Mouse (Mus musculus): ENCODE data around the gene Tkt. TPM values are rescaled to one million over a fixed set of nuclear protein-coding genes. Genes with fewer than 3 reads are reported as not detected.

The Tkt gene
- polyA plus RNA-seq, 1 experiment from 2014 or later, result 110 TPM

DNA sequence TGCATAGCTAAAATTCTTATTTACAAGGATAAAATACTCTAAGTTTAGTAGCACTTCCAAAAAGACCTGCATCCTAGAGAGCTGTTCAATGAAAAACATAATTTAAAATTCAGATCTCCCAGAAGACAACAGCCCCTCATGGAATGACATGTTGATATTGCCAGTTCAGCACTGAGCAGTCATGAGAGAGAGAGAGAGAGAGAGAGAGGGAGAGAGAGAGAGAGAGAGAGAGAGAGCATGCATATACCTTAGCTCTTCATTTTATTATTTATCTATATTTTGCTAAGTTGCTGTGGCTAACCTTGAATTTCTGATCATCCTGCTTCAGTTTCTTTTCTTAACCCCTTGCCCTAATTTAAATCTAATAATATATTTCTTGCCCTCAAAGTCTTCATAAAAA is 14.2 kb downstream of the Tkt start:
- H3K4me2 ChIP-seq (replicated peaks), result no peak overlapping the region
- no peak overlapping the region for H3K27ac ChIP-seq
- no peak overlapping the region for H3K9ac ChIP-seq
- peaks cover 78% of the 10 kb centered on the region for H3K36me3 ChIP-seq (replicated peaks; ENCODE audit: control insufficient read depth, insufficient read depth)
- 0 out of 2 replicates have a peak, but pooled peaks cover 12% of the 10 kb centered on the region for H3K4me1 ChIP-seq (replicated peaks; ENCODE audit: control insufficient read depth, insufficient read depth, low read length)
- ATAC-seq (ENCODE audit: low FRiP score) (no peak), DNase-seq (ENCODE audit: low spot score) (no peak)
- H3K4me3 ChIP-seq (replicated peaks; ENCODE audit: low read length), result no peak overlapping the region
- no peaks in the 10 kb centered on the region for H3K27me3 ChIP-seq (ENCODE audit: control insufficient read depth, insufficient read depth, low read length)
- H3K9me3 ChIP-seq (ENCODE audit: control insufficient read depth, low read length), result no peaks in the 10 kb centered on the region

DNA sequence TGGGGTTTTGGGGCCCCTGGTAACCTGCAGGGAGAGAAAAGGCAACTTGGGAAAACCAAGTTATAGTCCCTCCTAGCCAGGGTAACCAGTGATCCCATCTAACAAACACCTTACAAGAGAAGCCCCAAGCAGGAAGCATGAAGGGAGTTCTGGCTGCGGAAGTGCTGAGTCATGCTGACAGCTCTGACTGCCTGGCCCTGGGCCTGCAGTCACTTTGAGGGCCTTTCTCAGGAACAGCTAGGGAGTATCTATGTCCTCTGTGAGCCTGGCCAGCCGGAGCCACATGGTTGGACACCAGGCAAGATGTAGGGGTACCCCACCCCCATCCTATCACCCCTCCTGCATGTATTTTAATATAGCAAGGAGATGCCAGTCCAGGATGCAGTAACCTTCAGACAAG is 16.3 kb downstream of the Tkt start:
- no peak overlapping the region for H3K9ac ChIP-seq
- 0 out of 2 replicates have a peak, but pooled peaks cover 12% of the 10 kb centered on the region for H3K4me1 ChIP-seq (replicated peaks; ENCODE audit: control insufficient read depth, insufficient read depth, low read length)
- no peak overlapping the region for H3K4me2 ChIP-seq (replicated peaks)
- no peak for DNase-seq (ENCODE audit: low spot score)
- H3K36me3 ChIP-seq (replicated peaks; ENCODE audit: control insufficient read depth, insufficient read depth), result peaks cover 86% of the 10 kb centered on the region
- no peaks in the 10 kb centered on the region for H3K27me3 ChIP-seq (ENCODE audit: control insufficient read depth, insufficient read depth, low read length)
- H3K9me3 ChIP-seq (ENCODE audit: control insufficient read depth, low read length), result no peaks in the 10 kb centered on the region
- ATAC-seq (ENCODE audit: low FRiP score), result no peak
- H3K4me3 ChIP-seq (replicated peaks; ENCODE audit: low read length), result no peak overlapping the region
- H3K27ac ChIP-seq, result no peak overlapping the region
- WGBS, result 95% methylated on average over 2 of the region's 2 CpGs

DNA sequence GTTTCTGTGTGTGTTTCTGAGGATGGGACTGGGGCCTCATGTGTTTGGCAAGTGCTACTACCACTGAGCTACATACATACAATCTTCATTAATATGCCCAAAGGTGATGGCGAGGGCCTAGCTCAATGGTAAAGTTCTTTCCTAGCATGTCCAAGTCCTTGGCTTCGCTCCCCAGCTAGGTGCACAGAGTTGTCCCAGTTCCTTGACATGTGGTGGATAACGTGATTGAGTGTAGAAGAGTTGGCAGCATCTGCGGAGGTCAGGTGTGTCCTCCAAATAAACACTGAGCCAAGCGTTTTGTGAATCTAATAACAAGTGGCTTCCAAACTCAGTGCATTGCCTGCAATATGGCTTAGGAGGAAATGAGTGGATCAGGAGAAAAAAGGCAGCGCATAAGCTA is 18.2 kb downstream of the Tkt start:
- no peak for ATAC-seq (ENCODE audit: low FRiP score)
- Histone ChIP-seq H3K27ac (no peak overlapping the region), H3K9ac (no peak overlapping the region), H3K4me3 (replicated peaks; ENCODE audit: low read length) (no peak overlapping the region), H3K4me1 (replicated peaks; ENCODE audit: control insufficient read depth, insufficient read depth, low read length) (0 out of 2 replicates have a peak, but pooled peaks cover 7% of the 10 kb centered on the region), H3K4me2 (replicated peaks) (no peak overlapping the region), H3K36me3 (replicated peaks; ENCODE audit: control insufficient read depth, insufficient read depth) (peaks cover 86% of the 10 kb centered on the region), H3K9me3 (ENCODE audit: control insufficient read depth, low read length) (no peaks in the 10 kb centered on the region), H3K27me3 (ENCODE audit: control insufficient read depth, insufficient read depth, low read length) (no peaks in the 10 kb centered on the region)
- no peak for DNase-seq (ENCODE audit: low spot score)
- WGBS, result 94% methylated on average over 6 of the region's 6 CpGs

DNA sequence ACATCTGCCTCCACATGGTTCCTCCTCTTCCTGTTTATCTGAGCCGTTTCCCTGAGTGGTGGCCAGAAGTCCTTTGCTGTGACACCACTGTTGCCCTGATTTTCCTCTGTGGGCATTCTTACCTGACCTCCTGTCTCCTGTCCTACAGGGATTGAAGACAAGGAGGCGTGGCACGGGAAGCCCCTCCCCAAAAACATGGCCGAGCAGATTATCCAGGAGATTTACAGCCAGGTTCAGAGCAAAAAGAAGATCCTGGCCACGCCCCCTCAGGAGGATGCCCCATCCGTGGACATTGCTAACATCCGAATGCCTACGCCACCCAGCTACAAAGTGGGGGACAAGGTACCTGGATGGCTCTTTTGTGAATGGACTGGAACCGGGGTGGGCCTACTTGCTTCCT is 19.9 kb downstream of the Tkt start:
- H3K4me3 ChIP-seq (replicated peaks; ENCODE audit: low read length), result no peak overlapping the region
- no peak for DNase-seq (ENCODE audit: low spot score)
- H3K9me3 ChIP-seq (ENCODE audit: control insufficient read depth, low read length), result no peaks in the 10 kb centered on the region
- no peaks in the 10 kb centered on the region for H3K4me1 ChIP-seq (replicated peaks; ENCODE audit: control insufficient read depth, insufficient read depth, low read length)
- no peak overlapping the region for H3K27ac ChIP-seq
- WGBS, result 93% methylated on average over 9 of the region's 9 CpGs
- ATAC-seq (ENCODE audit: low FRiP score), result no peak
- peaks cover 96% of the 10 kb centered on the region for H3K36me3 ChIP-seq (replicated peaks; ENCODE audit: control insufficient read depth, insufficient read depth)
- no peak overlapping the region for H3K4me2 ChIP-seq (replicated peaks)
- H3K27me3 ChIP-seq (ENCODE audit: control insufficient read depth, insufficient read depth, low read length), result no peaks in the 10 kb centered on the region
- no peak overlapping the region for H3K9ac ChIP-seq

DNA sequence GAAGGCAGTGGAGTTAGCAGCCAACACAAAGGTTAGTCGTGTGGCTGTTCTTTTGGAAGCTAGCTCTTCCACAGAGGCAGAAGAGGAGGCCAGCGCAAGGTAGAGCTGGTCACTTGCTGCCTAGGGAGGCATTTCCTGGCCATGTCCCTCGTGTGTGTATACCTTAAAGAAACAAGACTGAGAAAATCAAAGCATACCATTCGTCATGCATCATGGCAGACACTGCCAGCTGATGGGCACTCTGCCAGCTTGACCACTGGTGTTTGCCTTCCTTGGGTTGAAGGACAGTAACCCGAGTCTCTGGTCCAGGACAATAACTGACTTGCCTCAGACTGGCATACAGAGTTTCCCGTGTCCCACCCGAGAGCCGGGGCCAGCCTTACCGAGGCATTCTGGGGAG is 22.1 kb downstream of the Tkt start:
- peaks cover 98% of the 10 kb centered on the region for H3K36me3 ChIP-seq (replicated peaks; ENCODE audit: control insufficient read depth, insufficient read depth)
- 87% methylated on average over 9 of the region's 9 CpGs for WGBS
- no peak overlapping the region for H3K9ac ChIP-seq
- no peak overlapping the region for H3K27ac ChIP-seq
- H3K4me1 ChIP-seq (replicated peaks; ENCODE audit: control insufficient read depth, insufficient read depth, low read length), result no peaks in the 10 kb centered on the region
- no peak overlapping the region for H3K4me3 ChIP-seq (replicated peaks; ENCODE audit: low read length)
- H3K9me3 ChIP-seq (ENCODE audit: control insufficient read depth, low read length), result no peaks in the 10 kb centered on the region
- H3K27me3 ChIP-seq (ENCODE audit: control insufficient read depth, insufficient read depth, low read length), result no peaks in the 10 kb centered on the region
- no peak for ATAC-seq (ENCODE audit: low FRiP score)
- H3K4me2 ChIP-seq (replicated peaks), result no peak overlapping the region
- DNase-seq (ENCODE audit: low spot score), result no peak

DNA sequence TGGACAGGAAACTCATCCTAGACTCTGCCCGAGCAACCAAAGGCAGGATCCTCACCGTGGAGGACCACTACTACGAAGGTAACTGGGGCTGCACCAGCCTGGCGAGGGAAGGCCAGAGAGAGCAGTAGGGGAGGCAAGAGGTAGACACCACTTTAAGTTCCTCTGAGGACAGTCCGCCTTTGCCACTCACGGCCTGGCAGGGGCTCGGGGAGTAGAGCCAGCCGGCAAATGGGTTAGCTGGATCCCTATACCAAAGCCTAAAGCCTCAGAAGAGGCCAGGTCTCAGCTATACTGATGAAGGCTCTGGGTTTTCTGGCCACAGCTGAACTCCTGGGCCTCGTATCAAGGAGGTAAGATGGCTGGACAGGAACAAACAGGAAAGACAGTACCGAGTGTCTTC is 24.1 kb downstream of the Tkt start:
- WGBS, result 91% methylated on average over 10 of the region's 10 CpGs
- no peak for ATAC-seq (ENCODE audit: low FRiP score)
- no peaks in the 10 kb centered on the region for H3K9me3 ChIP-seq (ENCODE audit: control insufficient read depth, low read length)
- no peaks in the 10 kb centered on the region for H3K4me1 ChIP-seq (replicated peaks; ENCODE audit: control insufficient read depth, insufficient read depth, low read length)
- no peak overlapping the region for H3K9ac ChIP-seq
- no peak for DNase-seq (ENCODE audit: low spot score)
- no peak overlapping the region for H3K27ac ChIP-seq
- no peak overlapping the region for H3K4me2 ChIP-seq (replicated peaks)
- peaks cover 86% of the 10 kb centered on the region for H3K36me3 ChIP-seq (replicated peaks; ENCODE audit: control insufficient read depth, insufficient read depth)
- no peak overlapping the region for H3K4me3 ChIP-seq (replicated peaks; ENCODE audit: low read length)
- H3K27me3 ChIP-seq (ENCODE audit: control insufficient read depth, insufficient read depth, low read length), result no peaks in the 10 kb centered on the region

DNA sequence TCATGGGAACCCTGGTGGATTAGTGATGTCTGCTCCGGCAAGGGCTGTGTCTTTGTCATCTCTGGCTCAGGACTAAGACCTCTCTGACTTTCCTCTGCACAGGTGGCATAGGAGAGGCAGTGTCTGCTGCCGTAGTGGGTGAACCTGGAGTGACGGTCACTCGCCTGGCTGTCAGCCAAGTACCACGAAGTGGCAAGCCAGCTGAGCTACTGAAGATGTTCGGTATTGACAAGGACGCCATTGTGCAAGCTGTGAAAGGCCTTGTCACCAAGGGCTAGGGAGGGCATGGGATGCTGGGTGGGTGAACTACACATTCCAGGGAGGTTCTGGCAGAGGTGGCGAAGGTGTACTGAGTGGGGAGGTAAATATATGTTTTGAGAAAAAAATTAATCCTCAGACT is 25.1 kb downstream of the Tkt start:
- 66% methylated on average over 8 of the region's 8 CpGs for WGBS
- peaks cover 76% of the 10 kb centered on the region for H3K36me3 ChIP-seq (replicated peaks; ENCODE audit: control insufficient read depth, insufficient read depth)

DNA sequence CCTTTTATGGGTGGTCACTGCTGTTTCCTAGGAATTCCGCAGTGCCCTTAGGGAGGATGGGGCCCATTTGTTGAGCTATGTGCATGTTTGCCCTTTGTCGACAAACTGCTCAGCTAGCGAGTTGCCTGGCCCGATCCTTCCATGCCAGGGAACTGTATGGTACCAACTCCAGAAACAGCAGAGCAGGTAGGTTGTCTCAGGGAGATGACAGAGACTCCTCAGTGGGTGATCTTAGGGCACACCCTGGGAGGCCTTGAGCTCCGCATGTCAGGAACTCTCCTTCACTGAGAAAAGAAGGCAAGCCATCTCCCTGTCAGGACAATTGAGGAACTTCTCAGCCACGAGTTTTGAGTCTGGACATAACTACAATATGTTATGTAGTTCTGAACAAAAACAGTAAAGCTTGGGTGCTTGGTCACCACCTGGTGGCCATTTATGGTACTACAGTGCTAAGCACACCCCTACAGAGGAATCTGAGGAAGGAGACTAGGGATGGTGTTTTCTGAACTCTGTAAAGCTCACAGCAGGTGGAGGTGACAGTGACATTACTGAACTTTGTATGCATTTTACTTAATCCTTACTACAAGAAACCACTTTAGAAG is 25.9 kb downstream of the Tkt start:
- no peaks in the 10 kb centered on the region for H3K4me1 ChIP-seq (replicated peaks; ENCODE audit: control insufficient read depth, insufficient read depth, low read length)
- ATAC-seq (ENCODE audit: low FRiP score), result peak; percentile 69; the same call in 1 of the 2 replicates
- no peaks in the 10 kb centered on the region for H3K9me3 ChIP-seq (ENCODE audit: control insufficient read depth, low read length)
- H3K9ac ChIP-seq, result no peak overlapping the region
- no peaks in the 10 kb centered on the region for H3K27me3 ChIP-seq (ENCODE audit: control insufficient read depth, insufficient read depth, low read length)
- H3K4me3 ChIP-seq (replicated peaks; ENCODE audit: low read length), result no peak overlapping the region
- no peak overlapping the region for H3K27ac ChIP-seq
- H3K36me3 ChIP-seq (replicated peaks; ENCODE audit: control insufficient read depth, insufficient read depth), result peaks cover 67% of the 10 kb centered on the region
- 70% methylated on average over 6 of the region's 6 CpGs for WGBS
- peak; percentile 87 for DNase-seq (ENCODE audit: low spot score)
- no peak overlapping the region for H3K4me2 ChIP-seq (replicated peaks)

More for the DNA sequence above, 25.1 kb downstream of the Tkt start:
- ATAC-seq (ENCODE audit: low FRiP score) (no peak), DNase-seq (ENCODE audit: low spot score) (no peak)
- Histone ChIP-seq H3K9ac (no peak overlapping the region), H3K27me3 (ENCODE audit: control insufficient read depth, insufficient read depth, low read length) (no peaks in the 10 kb centered on the region), H3K27ac (no peak overlapping the region), H3K4me3 (replicated peaks; ENCODE audit: low read length) (no peak overlapping the region), H3K9me3 (ENCODE audit: control insufficient read depth, low read length) (no peaks in the 10 kb centered on the region), H3K4me2 (replicated peaks) (no peak overlapping the region), H3K4me1 (replicated peaks; ENCODE audit: control insufficient read depth, insufficient read depth, low read length) (no peaks in the 10 kb centered on the region)

DNA sequence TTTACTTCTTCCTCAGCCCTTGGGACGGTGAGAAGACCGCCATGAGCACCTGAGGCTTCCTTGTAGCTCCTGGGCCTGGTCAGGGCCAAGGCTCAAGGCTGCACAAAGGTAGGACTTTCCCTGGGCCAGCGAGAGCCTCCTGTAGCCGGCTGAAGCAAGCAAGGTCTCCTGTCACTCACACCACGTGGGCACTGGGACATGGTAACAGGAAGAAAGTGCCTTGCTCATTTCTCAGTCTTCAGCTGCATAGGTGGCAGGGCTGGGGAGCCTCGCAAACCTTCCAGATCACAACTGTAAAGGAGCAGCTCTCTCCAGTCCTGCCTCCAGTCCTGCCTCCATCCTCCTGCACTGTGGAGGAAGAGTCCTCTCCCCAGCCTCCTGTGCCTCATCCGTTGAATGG is 27.6 kb downstream of the Tkt start:
- Histone ChIP-seq H3K36me3 (replicated peaks; ENCODE audit: control insufficient read depth, insufficient read depth) (peaks cover 51% of the 10 kb centered on the region), H3K9ac (no peak overlapping the region), H3K4me3 (replicated peaks; ENCODE audit: low read length) (no peak overlapping the region), H3K4me2 (replicated peaks) (no peak overlapping the region), H3K9me3 (ENCODE audit: control insufficient read depth, low read length) (no peaks in the 10 kb centered on the region), H3K27ac (no peak overlapping the region), H3K27me3 (ENCODE audit: control insufficient read depth, insufficient read depth, low read length) (no peaks in the 10 kb centered on the region), H3K4me1 (replicated peaks; ENCODE audit: control insufficient read depth, insufficient read depth, low read length) (no peaks in the 10 kb centered on the region)
- DNase-seq (ENCODE audit: low spot score), result no peak
- 77% methylated on average over 7 of the region's 7 CpGs for WGBS
- no peak for ATAC-seq (ENCODE audit: low FRiP score)

DNA sequence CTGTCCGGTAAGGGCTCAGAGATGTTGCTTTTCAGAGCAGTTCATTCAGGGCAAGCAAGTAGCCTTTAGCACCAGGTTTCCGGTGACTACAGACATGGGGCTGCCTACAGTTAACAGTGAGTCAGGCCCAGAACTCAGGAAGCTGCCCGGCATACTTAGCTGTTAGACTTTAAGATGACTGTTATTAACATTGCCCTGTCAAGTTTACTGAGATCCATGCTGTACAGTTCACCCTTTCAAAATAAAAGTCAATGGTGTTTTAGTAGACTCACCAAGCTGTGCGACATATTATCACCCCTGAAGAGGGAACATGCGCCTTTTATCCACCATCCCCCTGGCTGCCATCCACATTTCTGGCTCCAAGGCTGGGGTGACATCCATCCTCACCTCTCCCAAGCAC is 28.1 kb downstream of the Tkt start:
- 83% methylated on average over 5 of the region's 5 CpGs for WGBS
- no peak for DNase-seq (ENCODE audit: low spot score)

More for the DNA sequence above, 28.1 kb downstream of the Tkt start:
- no peak overlapping the region for H3K4me2 ChIP-seq (replicated peaks)
- H3K36me3 ChIP-seq (replicated peaks; ENCODE audit: control insufficient read depth, insufficient read depth), result peaks cover 46% of the 10 kb centered on the region
- no peak for ATAC-seq (ENCODE audit: low FRiP score)
- no peaks in the 10 kb centered on the region for H3K4me1 ChIP-seq (replicated peaks; ENCODE audit: control insufficient read depth, insufficient read depth, low read length)
- H3K9ac ChIP-seq, result no peak overlapping the region
- no peaks in the 10 kb centered on the region for H3K27me3 ChIP-seq (ENCODE audit: control insufficient read depth, insufficient read depth, low read length)
- H3K4me3 ChIP-seq (replicated peaks; ENCODE audit: low read length), result no peak overlapping the region
- no peak overlapping the region for H3K27ac ChIP-seq
- no peaks in the 10 kb centered on the region for H3K9me3 ChIP-seq (ENCODE audit: control insufficient read depth, low read length)
